In genomic region chr9:121361010-121361409, GRCm38 (mm10) we compare ENCODE assay signal across 8 mouse cellular contexts.
A peak's percentile ranks its signal among the peaks of the same experiment; 100 is the strongest.
DNase-seq lines count a peak whose midpoint lies in the region; ATAC-seq and TF ChIP-seq lines count a peak whose summit lies in the region.

No protein-coding gene starts in this region.

- H3K27ac ChIP-seq in testis, adult 2 months (ENCODE audit: control insufficient read depth, insufficient read depth, low read depth, low read length), result peak overlapping the region; percentile 47
- peak overlapping the region; percentile 77 for H3K27ac ChIP-seq in midbrain, embryonic 15.5 days

- no peak overlapping the region for H3K9ac ChIP-seq in midbrain, embryonic 15.5 days

- no peak for TF ChIP-seq CTCF in testis, adult 2 months (IDR thresholded peaks at IDR 0.05; ENCODE audit: control insufficient read depth, insufficient read depth, insufficient replicate concordance, low read depth, low read length)

- H3K4me3 ChIP-seq in testis, adult 2 months (ENCODE audit: control insufficient read depth, low read depth, low read length), result no peak overlapping the region
- H3K4me3 ChIP-seq in midbrain, embryonic 15.5 days, result no peak overlapping the region

- H3K9me3 ChIP-seq in midbrain, embryonic 15.5 days, result no peaks in the 10 kb centered on the region

- TF ChIP-seq POLR2A in testis, adult 2 months (IDR thresholded peaks at IDR 0.05; ENCODE audit: control insufficient read depth, low read depth, low read length), result no peak

- no peaks in the 10 kb centered on the region for H3K27me3 ChIP-seq in testis, adult 2 months (ENCODE audit: control insufficient read depth, insufficient read depth, low read length)
- no peaks in the 10 kb centered on the region for H3K27me3 ChIP-seq in midbrain, embryonic 15.5 days (replicated peaks)

- H3K4me1 ChIP-seq in testis, adult 2 months (ENCODE audit: control insufficient read depth, insufficient read depth, low read length), result peaks cover 9% of the 10 kb centered on the region; the same call in 1 of the 2 replicates
- peaks cover 40% of the 10 kb centered on the region for H3K4me1 ChIP-seq in midbrain, embryonic 15.5 days

- ATAC-seq in cerebellum, adult (ENCODE audit: insufficient number of reproducible peaks, low FRiP score, low TSS enrichment), result peak; percentile 23; the same call in 1 of the 2 replicates
- peak; percentile 41; the same call in 1 of the 2 replicates for ATAC-seq in midbrain, embryonic 15.5 days (replicated peaks)

- WGBS in midbrain, embryonic 15.5 days, result 26% methylated on average over 9 of the region's 9 CpGs

- DNase-seq in cerebellum, adult 11-12 months, result no peak
- DNase-seq in testis, postnatal 10 days (ENCODE audit: low spot score), result no peak
- DNase-seq in induced T-regulatory cell, adult 2 months (ENCODE audit: low read depth), result peak; percentile 77
- no peak for DNase-seq in adrenal gland, adult (ENCODE audit: inconsistent age in 2 of 2, low spot score in 1 of 2)
- no peak for DNase-seq in ovary, postnatal 36 days (ENCODE audit: low spot score)

- H3K4me2 ChIP-seq in midbrain, embryonic 15.5 days, result peak overlapping the region; percentile 14; the same call in 1 of the 2 replicates

- H3K36me3 ChIP-seq in testis, adult 2 months (ENCODE audit: control insufficient read depth, insufficient read depth, low read length), result no peaks in the 10 kb centered on the region
- no peaks in the 10 kb centered on the region for H3K36me3 ChIP-seq in midbrain, embryonic 15.5 days (replicated peaks)
